Mouse (Mus musculus) brain, embryonic 14.5 days (tissue): ENCODE data around the gene Siae.

Experiments used
- CTCF ChIP-seq: fragments of 200-500 bp; IDR thresholded peaks from 2 replicates; pipeline ENCODE4 v1.5.1; 2012; ENCODE audit warnings: inconsistent platforms, mild to moderate bottlenecking, moderate library complexity, borderline replicate concordance; ENCODE audit not compliant: insufficient read depth, insufficient read length; ENCODE audit errors: extremely low read depth
- POLR2A ChIP-seq: fragments of 200-500 bp; IDR thresholded peaks from 2 replicates; pipeline ENCODE4 v1.6.1; 2012; ENCODE audit warnings: mild to moderate bottlenecking, inconsistent platforms, borderline replicate concordance; ENCODE audit not compliant: poor library complexity, insufficient read depth, insufficient read length, severe bottlenecking; ENCODE audit errors: extremely low read depth

DNA sequence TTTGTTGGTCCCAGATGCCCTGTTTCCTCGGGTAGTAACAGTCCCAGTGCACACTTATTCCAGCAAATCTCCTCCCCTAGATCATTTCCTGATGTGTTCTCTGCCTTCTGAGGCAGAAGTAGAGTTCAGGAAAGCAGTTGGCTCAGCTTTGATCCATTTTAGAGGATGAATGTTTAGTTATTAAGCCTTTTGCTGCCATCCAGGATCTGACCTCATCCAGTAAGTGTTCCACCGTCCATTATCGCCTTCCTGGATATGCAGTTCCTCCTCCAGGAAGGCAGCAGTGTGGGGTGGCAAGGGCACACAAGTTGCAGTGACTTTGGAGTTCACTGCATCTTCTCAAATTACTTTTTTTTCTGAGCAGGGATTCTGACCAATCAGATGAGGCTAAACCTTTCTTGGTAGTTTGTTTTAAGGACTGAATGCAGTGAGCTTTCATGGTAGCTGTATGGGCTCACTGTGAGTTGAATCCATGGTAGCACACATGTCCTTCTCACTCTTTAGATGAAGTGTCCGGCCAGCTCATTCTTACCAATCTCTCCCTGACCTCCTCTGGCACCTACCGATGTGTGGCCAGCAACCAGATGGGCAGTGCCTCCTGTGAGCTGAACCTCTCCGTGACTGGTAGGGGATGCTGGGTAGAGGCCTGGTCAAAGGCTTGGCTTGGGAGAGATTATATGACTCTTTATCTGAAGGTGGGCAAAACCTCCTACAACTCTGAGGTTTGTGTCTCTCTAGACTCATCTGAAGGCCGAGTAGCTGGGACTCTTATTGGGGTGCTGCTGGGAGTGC is 13.5 kb upstream of the Siae start:
- TF ChIP-seq CTCF, result no peak
- TF ChIP-seq POLR2A, result no peak
